Mouse (Mus musculus): ENCODE measurements around the gene Gal3st1.

The Gal3st1 gene

GRCm38 (mm10) chr11:4027066-4027465 is 43.6 kb downstream of the Gal3st1 start:
- in situ Hi-C loops (cut with MboI; ENCODE audit: low pct_unique_long_range_greater_than_20kb in 1 of 2, low sequenced_read_pairs in 2 of 2, unreplicated experiment in 1 of 2), result no loop called here

GRCm38 (mm10) chr11:4027561-4028334 is 44.3 kb downstream of the Gal3st1 start:
- in situ Hi-C loops (cut with MboI; ENCODE audit: low pct_unique_long_range_greater_than_20kb in 1 of 2, low sequenced_read_pairs in 2 of 2, unreplicated experiment in 1 of 2), result no loop called here

GRCm38 (mm10) chr11:4029343-4029742 is 45.9 kb downstream of the Gal3st1 start:
- in situ Hi-C loops (cut with MboI; ENCODE audit: low pct_unique_long_range_greater_than_20kb in 1 of 2, low sequenced_read_pairs in 2 of 2, unreplicated experiment in 1 of 2), result no loop called here

GRCm38 (mm10) chr11:4031126-4031941 is 47.9 kb downstream of the Gal3st1 start, which contains the start of gene Sec14l4:
TSS of gene Sec14l4 (plus strand) at chr11:4031462.
- in situ Hi-C loops (cut with MboI; ENCODE audit: low pct_unique_long_range_greater_than_20kb in 1 of 2, low sequenced_read_pairs in 2 of 2, unreplicated experiment in 1 of 2), result no loop called here

GRCm38 (mm10) chr11:4031961-4032360 is 48.5 kb downstream of the Gal3st1 start:
- in situ Hi-C loops (cut with MboI; ENCODE audit: low pct_unique_long_range_greater_than_20kb in 1 of 2, low sequenced_read_pairs in 2 of 2, unreplicated experiment in 1 of 2), result no loop called here

- in situ Hi-C loops (cut with MboI; ENCODE audit: low pct_unique_long_range_greater_than_20kb in 1 of 2, low sequenced_read_pairs in 2 of 2, unreplicated experiment in 1 of 2), result no loop called here
Measured at GRCm38 (mm10) chr11:4033471-4033870, 50.0 kb downstream of the Gal3st1 start.

GRCm38 (mm10) chr11:4034169-4034568 is 50.7 kb downstream of the Gal3st1 start:
- in situ Hi-C loops (cut with MboI; ENCODE audit: low pct_unique_long_range_greater_than_20kb in 1 of 2, low sequenced_read_pairs in 2 of 2, unreplicated experiment in 1 of 2), result no loop called here

GRCm38 (mm10) chr11:4035116-4035892 is 51.9 kb downstream of the Gal3st1 start:
- in situ Hi-C loops (cut with MboI; ENCODE audit: low pct_unique_long_range_greater_than_20kb in 1 of 2, low sequenced_read_pairs in 2 of 2, unreplicated experiment in 1 of 2), result no loop called here

GRCm38 (mm10) chr11:4035916-4036315 is 52.5 kb downstream of the Gal3st1 start:
- in situ Hi-C loops (cut with MboI; ENCODE audit: low pct_unique_long_range_greater_than_20kb in 1 of 2, low sequenced_read_pairs in 2 of 2, unreplicated experiment in 1 of 2), result no loop called here

- in situ Hi-C loops (cut with MboI; ENCODE audit: low pct_unique_long_range_greater_than_20kb in 1 of 2, low sequenced_read_pairs in 2 of 2, unreplicated experiment in 1 of 2), result no loop called here
Measured at GRCm38 (mm10) chr11:4036365-4037084, 53.1 kb downstream of the Gal3st1 start.

- in situ Hi-C loops (cut with MboI; ENCODE audit: low pct_unique_long_range_greater_than_20kb in 1 of 2, low sequenced_read_pairs in 2 of 2, unreplicated experiment in 1 of 2), result no loop called here
Measured at GRCm38 (mm10) chr11:4039951-4040350, 56.5 kb downstream of the Gal3st1 start.

GRCm38 (mm10) chr11:4041123-4041625 is 57.7 kb downstream of the Gal3st1 start:
- in situ Hi-C loops (cut with MboI; ENCODE audit: low pct_unique_long_range_greater_than_20kb in 1 of 2, low sequenced_read_pairs in 2 of 2, unreplicated experiment in 1 of 2), result no loop called here

- in situ Hi-C loops (cut with MboI; ENCODE audit: low pct_unique_long_range_greater_than_20kb in 1 of 2, low sequenced_read_pairs in 2 of 2, unreplicated experiment in 1 of 2), result no loop called here
Measured at GRCm38 (mm10) chr11:4043081-4043480, 59.6 kb downstream of the Gal3st1 start.

GRCm38 (mm10) chr11:4046526-4046925 is 63.1 kb downstream of the Gal3st1 start:
- in situ Hi-C loops (cut with MboI; ENCODE audit: low pct_unique_long_range_greater_than_20kb in 1 of 2, low sequenced_read_pairs in 2 of 2, unreplicated experiment in 1 of 2), result no loop called here

GRCm38 (mm10) chr11:4047766-4048165 is 64.3 kb downstream of the Gal3st1 start:
- in situ Hi-C loops (cut with MboI; ENCODE audit: low pct_unique_long_range_greater_than_20kb in 1 of 2, low sequenced_read_pairs in 2 of 2, unreplicated experiment in 1 of 2), result no loop called here

GRCm38 (mm10) chr11:4048438-4048837 is 65.0 kb downstream of the Gal3st1 start:
- in situ Hi-C loops (cut with MboI; ENCODE audit: low pct_unique_long_range_greater_than_20kb in 1 of 2, low sequenced_read_pairs in 2 of 2, unreplicated experiment in 1 of 2), result no loop called here

All from mouse embryonic stem cell (cell line).